Mouse (Mus musculus) central nervous system, embryonic 14 days (tissue): Measurements from ENCODE around the gene Gm5678. TPM values are rescaled to one million over a fixed set of nuclear protein-coding genes. Genes with fewer than 3 reads are reported as not detected.

Experiments
- polyA plus RNA-seq: library from polyadenylated mRNA; depleted of rRNA; stranded (reverse); fragments of >200 nt; gene quantifications from 2 replicates; pipeline ENCODE4 v1.2.3, GENCODE M21; 2012; rRNA removed

Gene Gm5678
- not detected in 2 replicates for polyA plus RNA-seq

DNA sequence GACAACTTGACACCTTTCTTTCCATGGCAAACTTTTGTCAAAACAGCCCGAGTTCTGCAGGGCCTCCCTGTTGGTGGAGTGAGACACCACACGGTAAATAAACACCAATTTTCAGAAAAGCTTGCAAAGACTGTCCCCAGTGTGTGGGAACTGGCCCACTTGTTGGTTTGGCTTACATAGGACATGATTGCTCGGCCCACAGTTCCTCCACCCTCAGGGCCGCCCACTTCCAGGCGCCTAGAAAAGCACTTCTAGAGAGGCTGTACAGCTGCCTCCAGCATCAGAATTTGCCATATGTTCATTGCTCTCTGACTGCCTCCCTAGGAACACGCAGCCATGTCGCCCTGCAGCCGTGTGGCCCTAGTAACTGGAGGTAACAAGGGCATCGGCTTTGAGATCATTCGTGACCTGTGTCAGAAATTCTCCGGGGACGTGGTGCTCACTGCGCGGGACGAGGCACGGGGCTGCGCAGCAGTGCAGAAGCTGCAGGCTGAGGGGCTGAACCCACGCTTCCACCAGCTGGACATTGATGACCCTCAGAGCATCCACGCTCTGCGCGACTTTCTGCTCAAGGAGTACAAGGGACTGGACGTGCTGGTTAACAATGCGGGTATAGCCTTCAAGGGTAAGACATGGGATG is at the start of gene Gm5678:
TSS of gene Gm5678 (plus strand) at position 337 of the 640 bp plus-strand sequence.

DNA sequence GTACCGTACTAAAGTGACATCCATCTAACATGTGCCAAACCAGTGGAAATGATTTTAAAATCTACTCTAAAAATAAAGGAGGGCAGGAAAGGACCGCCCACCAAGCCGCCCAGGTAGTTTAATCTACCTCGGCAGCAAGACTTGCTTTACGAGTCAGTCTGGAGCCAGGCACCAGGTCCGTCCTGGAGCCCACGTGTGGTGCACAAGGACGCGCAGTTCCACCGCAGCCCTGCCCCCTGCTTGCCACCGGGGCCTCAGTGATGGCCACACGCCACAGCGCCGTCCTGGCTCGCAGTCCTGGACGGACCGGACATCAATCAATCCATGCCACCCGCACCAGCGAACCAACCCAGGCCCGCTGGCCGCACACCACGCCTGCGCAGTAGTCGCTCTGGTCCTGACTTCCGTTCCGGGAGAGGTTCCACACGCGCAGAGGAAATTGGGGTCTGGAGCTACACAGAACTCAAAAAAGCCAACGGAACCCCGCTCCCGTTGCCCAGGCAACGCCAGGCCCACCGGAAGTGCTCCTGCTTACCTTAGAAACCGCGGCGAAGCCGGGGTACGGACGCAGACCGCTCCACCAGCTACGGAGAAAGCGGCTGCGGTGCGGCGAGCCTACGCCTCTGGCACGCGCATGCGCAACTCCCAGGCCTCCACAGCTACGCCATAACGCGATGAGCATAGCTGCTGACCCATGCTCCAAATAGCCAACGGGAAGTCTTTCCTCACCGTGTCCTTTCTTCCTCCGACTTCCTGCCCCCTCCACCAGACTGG is 24.3 kb upstream of the Gm5678 start, which contains the start of gene Setd4:
TSS of gene Setd4 (minus strand) at position 625 of the 774 bp plus-strand sequence.

DNA sequence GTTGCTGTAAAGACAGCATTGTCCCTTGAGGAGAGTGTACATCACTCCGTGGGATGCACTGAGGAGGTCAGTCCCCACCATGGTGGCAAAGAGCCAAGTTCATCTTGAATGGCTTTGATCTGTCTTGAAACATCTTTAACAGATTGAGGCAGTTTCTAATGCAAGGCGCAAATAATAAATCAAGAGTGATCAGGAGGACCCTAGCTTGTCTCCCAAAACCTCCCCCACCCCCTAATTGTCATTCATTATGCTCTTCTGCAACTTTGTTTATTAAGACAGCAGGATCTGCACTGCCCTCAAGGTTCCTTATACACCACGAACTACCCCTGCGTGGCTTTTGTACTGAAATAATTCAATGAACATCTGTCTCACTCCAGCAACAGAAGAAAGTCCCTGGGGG is 22.3 kb upstream of the Gm5678 start, which contains the start of gene Cbr1:
TSS of gene Cbr1 (plus strand) at position 301 of the 400 bp plus-strand sequence.

Other genes with a start within 250 kb of the Gm5678 start
- gene Setd4, start 24.0 kb upstream of the Gm5678 start, polyA plus RNA-seq = 19.4 and 20.1 TPM in 2 replicates
- gene Cbr1, start 22.2 kb upstream of the Gm5678 start, polyA plus RNA-seq = 170 and 174 TPM in 2 replicates
- gene Cbr3, start 55.1 kb downstream of the Gm5678 start, polyA plus RNA-seq = 0.82 and 2.4 TPM in 2 replicates
- 42.8 and 46.0 TPM in 2 replicates for gene Dop1b, start 83.8 kb downstream of the Gm5678 start, polyA plus RNA-seq
- 33.2 and 33.3 TPM in 2 replicates for gene Morc3, start 204.0 kb downstream of the Gm5678 start, polyA plus RNA-seq